Mouse (Mus musculus): ENCODE results near the gene Slc43a1. TPM values are rescaled to one million over a fixed set of nuclear protein-coding genes. Genes with fewer than 3 reads are reported as not detected.
"Not testable (repeated sequence)": the region's sequence is repeated elsewhere in the genome, so short reads cannot be mapped to it uniquely, and the experiment has no call there.

Slc43a1 gene
- total RNA-seq (2021), result 1 to 10 TPM; 7.7 to 8.4 TPM
- long read RNA-seq, experiment 1, partial matches to known transcripts, result 0 of 2 reads
- long read RNA-seq, experiment 1, other reads (novel, unspliced or antisense), result 1 of 2 reads
- long read RNA-seq, experiment 2, transcript Slc43a1-204 (15 exons, 3,089 nt), result major isoform, 5 of 10 reads
- long read RNA-seq, experiment 2, partial matches to known transcripts, result 0 of 10 reads
- long read RNA-seq, experiment 2, other reads (novel, unspliced or antisense), result 3 of 10 reads

DNA sequence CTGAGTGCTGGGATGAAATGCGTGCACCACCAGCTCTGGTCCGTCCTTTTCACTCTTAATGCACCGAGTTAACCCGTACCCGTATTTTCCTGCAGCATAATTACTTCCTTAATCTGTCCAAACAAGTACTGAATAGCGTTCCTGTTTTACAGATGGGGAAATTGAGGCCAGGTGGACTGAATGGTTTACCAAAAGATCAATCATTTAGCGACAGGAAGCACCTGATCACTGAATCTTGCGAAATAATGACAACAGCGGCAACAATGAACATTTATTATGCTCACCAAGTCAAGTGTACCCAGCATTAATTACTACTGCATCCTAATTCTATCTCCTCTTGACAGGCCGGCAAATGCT lies at the start of gene Slc43a1:
Slc43a1 (plus strand) TSS at position 258 of the 357 bp plus-strand sequence.
- no peak for DNase-seq

DNA sequence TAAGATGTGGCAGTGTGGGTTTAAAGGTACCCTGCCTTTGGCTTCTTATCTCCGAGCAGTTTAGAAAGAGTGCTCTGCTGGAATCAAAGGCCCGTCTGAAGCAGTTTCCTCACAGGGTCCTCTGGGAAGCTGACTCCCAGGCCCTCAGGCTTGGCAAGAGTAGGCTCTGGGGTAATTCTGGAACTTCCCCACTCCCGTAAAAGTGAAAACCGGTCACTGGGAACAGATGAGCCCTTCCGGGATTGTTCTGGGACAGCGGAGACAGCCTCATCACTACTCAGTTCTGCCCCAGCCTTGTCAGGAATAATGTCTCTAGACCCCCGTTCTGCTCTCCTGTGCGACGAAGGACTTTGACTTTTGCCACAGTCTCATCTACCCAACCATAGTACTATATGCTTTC lies 48.2 kb upstream of the Slc43a1 start:
- no peak for DNase-seq

DNA sequence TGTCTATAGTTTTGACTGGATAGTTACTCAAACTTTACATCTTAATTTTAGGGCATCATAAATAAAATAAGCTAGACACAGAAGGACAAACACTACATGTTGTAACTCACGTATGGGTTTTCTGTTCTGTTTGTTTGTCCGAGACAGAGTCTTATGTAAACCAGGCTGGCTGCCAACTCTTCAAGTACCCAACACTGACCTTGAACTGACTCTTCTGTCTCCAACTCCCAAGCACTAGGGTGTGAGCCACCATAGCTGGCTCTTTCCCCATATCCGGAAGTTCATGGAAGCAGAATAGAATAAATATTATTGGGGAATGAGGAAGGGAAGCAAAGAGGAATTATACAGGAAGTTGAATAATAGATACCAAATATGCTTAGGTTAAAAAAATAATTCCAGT lies 46.1 kb upstream of the Slc43a1 start:
- no peak for DNase-seq

DNA sequence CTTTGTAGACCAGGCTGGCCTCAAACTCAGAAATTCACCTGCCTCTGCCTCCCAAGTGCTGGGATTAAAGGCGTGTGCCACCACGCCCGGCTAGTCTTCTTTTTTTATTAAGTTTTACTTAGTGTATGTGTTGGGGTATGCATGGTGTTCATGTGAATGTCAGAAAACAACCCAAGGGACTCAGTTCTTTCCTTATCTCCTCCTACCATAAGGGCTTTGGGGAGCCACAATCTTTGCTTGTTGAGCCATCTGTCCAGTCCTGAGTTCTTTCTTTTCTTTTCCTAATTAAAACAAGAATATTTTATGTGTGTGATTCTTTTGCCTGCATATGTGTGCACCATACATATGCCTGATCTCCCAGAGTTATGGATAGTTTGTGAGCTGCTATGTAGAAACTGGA lies 45.5 kb upstream of the Slc43a1 start:
- DNase-seq, result no peak

DNA sequence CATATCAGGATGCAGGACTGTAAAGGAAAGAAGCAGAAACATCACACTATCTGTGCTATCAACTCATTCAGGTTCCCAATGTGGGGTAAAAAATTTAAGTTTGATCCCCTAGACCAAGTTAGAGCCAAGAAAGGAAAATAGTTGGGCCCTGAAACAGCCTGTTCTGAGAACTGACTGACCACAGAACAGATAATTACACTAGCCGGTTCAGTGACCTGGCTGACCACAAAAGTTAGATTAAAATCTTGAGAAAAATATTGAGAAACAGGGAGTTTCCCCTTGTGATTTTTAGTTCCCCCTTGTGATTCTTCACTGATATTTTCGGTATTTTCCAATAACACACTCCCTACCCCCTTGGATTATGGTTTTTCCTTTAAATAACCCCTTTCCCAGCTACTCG lies 44.8 kb upstream of the Slc43a1 start:
- DNase-seq, result no peak

DNA sequence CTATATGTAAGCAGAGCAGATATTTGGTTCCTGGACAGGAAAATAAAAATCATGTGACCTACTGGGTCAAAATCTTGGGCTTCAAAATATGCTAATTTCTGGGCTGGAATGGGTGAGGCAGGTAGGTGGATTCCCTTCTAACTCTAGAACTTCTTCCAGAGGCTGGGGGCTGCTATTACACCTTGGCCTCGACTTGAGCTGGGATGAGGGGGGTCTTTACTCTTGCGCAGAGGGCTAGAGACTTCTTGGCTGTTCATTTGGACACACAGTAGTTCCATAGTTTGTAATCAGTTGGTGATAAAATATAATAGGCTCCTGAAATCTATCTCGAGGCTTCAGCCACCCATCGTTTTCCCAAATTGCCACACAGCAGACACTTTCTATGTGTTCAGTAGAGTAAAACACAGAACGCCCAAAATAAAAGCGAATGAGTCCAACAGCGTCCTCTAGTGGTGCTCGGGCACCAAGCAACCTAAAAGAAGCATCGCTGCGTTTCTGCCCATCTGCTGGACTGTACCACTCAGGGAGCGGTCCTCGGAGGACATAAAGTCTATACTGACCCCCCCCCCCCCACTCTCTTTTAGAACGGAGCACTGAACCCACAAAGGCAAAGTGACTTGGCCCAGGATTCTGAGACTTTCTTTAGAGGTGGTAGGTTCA lies 40.7 kb upstream of the Slc43a1 start:
- peak; percentile 60 for DNase-seq

DNA sequence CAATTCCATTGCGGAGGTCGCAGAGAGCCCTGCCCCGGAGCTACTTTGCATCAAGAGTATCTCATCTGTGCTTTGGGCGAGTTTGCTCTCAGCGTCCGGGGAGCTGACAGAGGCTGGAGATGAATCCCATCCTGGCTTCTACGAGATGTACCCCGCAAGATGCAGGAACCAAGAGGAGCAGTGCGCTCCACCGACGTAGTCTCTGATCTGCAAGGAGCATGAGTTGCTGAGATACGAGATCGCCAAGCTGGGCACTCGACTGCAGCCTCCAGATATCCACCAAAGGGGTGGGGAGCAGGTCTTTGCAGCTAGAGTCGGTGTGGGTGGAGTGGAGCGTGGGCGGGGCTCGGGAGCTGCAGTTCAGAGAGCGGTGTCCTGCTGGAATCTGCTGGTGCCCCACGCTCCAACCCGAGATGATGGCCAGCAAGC lies 40.1 kb upstream of the Slc43a1 start, which contains the start of gene Ube2l6:
Ube2l6 (plus strand) TSS at position 336 of the 429 bp plus-strand sequence.
- peak; percentile 65 for DNase-seq

DNA sequence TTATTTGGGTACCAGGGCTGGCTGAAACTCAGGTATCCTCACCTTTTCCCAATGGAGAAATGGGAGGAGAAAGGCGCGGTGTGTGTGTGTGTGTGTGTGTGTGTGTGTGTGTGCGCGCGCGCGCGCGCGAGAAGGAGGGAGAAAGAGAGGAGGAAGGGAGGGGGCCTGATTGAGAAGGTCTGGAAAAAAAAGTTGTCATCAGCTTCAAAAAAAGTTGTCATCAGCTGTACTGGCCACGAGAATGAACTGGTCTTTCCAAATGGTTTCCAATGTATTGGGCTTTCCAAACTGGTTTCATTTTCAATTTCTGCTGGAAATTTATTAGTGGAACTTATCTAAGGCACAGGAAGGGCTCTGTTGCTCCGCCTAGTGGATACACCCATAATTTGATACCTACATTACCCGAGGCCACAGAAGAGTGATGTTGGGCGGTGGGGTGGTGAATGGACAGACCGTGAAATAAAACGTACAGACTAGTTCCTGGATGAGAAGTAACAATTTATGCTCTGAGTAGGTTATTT lies 39.5 kb upstream of the Slc43a1 start:
- DNase-seq, result peak; percentile 48

DNA sequence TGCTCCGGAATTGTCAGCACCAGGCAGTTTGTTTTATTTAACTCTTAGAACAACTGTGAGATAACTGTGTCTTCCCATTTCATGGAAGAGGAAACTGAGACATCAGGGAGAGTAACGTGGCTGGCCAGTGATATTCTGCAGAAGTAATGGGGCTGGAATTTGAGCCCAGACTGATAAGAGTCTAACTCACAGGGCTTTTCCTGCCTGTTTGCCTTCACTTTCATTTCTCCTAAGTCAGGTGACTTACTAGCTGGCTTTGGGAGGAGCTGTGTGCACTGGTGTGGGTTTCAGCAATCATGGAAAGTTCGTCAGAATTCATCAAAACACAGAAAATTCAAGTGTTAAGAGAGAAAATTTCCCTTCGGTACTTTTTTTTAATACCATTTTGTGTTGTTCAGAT lies 38.3 kb upstream of the Slc43a1 start:
- no peak for DNase-seq

DNA sequence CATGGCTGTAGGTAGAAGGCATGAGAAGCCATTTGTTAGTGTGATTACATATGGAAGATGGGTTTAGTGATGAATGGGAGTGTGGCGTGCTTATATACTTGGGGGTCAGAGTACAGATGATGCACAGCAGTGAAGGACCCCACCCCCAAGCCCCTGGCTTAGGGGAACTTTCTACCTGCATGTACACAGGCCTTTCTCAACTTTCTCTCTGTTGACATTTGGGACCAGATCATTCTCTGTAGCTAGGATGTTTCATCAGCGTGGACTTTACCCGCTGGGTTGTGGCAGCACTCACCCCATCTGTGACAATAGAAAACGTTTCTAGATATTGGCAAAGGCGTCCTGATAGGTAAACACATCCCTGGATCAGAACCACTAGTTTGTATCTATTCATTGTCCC lies 37.4 kb upstream of the Slc43a1 start:
- not testable (repeated sequence) for DNase-seq

DNA sequence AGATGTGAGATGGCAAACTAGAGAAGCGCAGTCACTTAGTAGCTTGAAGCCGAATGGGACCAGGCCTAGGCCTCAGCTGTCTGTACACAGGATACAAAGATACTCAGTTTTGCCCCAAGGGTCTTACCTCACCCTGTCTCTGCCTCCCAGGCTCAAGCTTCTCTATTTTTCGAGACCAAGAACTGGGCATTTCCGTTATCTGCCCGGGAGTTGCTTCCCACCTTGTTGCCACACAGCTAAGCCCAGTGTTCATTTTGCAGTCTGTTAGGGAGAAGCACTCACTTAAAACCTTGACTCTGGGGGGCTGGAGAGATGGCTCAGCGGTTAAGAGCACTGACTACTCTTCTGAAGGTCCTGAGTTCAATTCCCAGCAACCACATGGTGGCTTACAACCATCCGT lies 34.7 kb upstream of the Slc43a1 start:
- DNase-seq, result no peak

DNA sequence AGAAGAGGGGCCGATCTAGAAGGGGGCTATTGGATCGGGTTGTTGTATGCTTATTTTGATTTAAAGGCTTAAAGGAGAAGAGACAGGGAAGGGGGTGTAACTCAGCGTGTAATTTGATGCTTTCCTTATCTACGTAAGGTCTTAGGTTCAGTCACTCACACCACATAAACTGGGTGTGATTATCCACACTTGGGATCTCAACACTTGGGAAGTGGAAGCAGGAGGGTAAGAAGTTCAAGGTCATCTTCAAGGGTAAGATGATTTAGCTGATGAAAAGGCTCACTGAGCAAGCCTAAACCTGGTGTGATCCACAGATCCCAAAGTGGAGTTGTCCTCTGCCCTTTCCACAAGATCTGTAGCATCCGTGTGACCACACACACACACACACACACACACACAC lies 32.1 kb upstream of the Slc43a1 start:
- DNase-seq, result no peak

DNA sequence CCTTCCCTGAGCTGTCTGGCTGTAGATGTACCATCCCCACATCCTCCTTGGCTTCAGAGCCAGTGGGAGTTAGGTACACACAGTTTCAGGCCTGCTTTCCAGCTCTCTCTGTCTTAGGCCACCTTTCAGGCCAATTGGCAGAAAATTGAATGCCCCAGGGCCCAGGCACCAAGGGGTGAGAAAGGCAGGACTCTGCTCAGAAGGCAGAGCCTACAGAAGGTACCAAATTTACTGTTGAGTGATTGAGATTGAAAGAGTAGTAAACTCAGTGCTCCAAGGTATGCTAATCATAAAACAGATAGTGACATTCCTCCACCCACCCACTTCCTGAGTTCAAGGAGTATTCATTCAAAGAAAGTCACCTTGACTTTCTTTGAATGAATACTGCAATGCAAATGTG lies 29.3 kb upstream of the Slc43a1 start:
- DNase-seq, result no peak

DNA sequence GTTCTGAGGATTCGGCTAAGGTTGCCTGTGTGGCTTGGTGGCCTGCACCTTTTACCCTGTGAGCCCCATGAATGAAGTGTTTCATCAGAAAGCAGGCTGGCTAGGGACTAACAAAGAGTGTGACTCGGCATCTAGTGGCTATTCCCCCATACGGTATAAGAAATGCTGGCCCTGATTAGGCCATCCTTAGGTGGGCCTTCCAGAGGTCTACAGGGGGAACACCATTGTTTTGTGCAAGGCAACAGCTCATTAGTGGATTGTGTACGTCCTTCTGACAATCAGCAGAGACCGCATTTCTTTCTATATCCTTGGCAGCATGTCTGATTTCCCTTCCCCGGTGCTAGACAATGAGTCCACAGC lies 28.1 kb upstream of the Slc43a1 start:
- no peak for DNase-seq

DNA sequence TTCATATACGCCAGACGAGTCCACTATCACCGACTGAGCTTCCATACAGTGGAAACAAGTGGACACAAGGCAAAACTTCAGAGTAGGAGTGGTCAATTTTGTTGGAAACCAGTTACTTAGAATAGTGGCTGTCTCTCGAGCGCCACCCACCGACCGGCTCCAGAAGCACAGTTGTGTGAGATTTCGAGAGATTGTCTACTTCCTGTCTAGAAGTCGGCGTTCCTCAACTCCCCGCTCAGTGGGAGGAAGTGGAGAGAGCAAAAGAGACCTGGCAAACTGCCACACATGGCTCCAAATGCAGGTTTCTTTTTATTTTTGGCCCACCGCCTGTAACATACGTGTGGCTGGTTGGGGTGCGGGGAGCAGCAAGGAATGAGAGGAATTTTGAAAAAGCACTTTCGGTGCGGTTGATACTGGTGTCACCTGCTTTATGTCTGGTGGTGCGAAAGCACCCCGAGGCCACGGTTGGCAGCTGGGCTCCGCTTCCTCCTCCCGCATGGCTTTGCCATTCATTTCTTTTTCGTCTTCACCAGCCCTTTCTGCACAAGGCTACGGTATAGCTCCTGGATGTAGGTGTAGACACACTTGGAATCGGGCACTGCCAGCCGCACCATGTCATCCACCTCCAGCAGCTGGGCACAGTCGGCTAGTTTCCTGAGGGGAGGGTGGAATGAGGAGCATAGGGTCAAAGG lies 27.6 kb upstream of the Slc43a1 start:
- peak; percentile 71 for DNase-seq

DNA sequence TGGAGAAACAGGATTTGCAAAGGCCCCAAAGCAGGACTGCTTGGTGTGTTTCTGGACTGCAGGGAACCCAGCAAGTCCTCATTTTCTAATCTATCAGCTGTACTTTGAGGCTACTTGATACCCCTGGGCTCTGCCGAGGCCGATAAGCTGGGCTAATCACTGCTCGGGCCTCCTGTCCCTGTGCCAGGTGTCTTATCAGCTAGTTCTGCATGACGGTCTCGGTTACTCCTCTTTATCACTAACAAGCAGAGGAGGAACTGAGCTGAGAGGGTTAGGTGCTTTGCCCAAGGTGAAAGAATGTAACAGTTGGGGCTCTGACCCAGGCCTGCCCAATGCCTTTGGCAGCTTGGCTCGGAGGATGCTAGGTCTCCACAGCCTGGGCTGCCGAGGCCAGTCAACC lies 26.8 kb upstream of the Slc43a1 start:
- DNase-seq, result no peak

DNA sequence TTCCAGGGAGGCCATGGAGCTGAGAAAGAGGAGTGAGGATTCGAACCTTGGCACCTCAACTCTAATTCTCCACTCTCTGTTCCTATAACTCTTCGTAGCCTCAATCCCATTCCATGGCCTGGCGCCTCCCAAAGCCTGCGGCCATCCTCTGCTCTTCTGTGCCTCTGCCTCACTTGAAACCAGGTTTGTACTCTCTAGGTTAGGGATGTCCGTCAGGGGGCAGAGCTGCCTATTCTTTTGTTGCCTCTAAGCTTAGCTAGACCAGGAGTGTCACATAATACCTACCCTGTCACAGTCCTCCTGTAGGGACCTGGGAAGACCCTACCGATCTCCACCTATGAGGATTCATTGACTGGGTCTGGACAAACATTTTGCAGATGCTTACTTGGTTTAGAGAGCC lies 26.0 kb upstream of the Slc43a1 start:
- DNase-seq, result no peak

DNA sequence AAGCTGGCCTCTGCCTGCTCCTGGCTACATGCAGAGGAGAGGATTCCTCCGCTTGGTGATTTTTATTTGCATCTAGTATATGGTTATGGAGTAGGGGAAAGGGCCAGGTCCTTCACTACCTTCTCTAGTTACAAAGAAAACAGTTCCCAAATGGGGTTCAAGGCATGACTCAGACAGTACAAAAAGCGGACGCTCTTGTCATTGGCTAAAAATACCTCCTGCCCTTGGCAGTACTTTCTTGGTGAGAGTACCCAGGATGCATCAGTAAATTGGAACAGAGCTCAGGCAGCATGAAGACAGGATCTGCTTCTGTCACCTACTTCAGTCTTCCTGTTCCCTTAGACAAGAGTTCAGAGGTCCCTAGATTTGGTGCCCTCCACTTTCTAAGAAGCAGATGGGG lies 18.8 kb upstream of the Slc43a1 start:
- DNase-seq, result peak; percentile 41

DNA sequence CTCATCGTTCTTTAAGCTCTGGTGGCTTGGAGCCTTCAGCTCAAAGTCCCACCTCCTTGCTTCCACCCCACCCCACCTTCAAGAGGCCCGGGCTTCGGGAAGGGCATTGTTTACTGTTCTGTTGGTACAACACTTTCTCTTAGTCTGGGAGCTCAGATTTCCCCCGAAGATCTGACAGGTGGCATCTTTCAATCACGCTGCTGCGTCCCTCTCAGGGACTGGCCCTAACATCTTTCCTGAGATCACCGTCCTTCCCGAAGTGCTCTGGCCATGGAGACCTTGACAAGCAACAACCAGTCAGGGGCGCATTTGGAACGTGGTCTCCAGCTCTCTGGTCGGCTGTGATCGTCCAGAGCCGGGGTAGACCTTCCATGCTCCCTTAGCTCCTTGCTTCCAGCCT lies 16.1 kb upstream of the Slc43a1 start, which contains the start of gene Smtnl1:
Smtnl1 (minus strand) TSS at position 101 of the 400 bp plus-strand sequence.
- no peak for DNase-seq

DNA sequence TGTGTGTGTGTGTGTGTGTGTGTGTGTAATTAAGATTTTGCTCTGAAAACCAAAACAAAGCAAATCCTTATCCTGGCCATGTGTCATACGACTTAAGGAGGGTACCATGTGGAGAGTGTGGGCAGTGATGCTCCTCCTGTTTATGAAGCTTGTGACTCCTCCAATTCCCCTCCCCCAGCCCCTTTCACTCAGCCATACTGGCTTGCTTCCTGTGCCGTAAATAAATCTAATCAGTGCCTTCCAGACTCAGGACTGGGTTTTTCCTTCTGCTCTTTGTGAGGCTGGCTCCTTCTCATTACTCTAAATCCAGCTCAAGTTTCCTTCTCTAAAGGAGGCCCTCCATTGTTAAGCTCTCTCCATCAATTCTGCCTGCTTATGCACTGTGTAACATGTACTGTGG lies 15.4 kb upstream of the Slc43a1 start:
- no peak for DNase-seq

DNA sequence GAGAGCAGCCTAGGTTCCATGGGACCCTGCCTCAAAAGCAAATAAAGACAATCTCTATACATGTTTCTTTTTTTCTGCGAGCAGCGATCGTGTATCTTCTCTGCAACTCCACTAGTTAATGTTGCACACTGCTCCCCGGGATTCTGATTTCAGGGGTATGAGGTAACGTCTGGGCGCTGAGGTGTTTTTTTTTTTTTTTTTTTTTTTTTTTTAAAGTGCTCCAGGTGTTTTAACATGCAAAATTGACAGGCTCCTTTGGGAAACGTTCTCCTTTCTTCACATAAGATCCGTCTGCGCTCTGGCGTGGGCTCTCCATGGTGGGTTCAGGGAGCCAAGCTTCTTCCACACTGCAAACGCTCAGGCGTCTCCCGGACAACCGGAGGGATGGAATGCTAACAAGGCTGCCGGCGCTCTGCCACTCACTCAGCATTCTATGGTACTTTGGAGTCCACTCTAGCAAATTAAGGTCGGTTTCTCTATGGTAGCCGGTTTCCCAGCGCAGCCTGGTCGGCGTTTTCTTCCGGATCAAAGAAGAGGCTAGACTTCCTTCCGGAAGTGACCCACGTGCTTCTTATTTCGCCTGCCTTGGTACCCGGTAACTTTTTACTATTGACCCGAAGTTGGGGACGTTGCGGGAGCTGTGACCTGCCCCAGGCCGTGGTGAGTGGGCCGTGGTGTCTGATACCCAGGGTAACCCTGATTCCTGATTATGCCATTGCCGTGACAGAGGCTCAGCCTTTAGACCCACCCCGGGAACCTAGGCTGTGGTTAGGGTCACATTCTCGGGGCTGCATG lies 12.0 kb upstream of the Slc43a1 start, which contains the start of gene Timm10:
Timm10 (plus strand) TSS at position 510 of the 795 bp plus-strand sequence.
- peak; percentile 87 for DNase-seq

DNA sequence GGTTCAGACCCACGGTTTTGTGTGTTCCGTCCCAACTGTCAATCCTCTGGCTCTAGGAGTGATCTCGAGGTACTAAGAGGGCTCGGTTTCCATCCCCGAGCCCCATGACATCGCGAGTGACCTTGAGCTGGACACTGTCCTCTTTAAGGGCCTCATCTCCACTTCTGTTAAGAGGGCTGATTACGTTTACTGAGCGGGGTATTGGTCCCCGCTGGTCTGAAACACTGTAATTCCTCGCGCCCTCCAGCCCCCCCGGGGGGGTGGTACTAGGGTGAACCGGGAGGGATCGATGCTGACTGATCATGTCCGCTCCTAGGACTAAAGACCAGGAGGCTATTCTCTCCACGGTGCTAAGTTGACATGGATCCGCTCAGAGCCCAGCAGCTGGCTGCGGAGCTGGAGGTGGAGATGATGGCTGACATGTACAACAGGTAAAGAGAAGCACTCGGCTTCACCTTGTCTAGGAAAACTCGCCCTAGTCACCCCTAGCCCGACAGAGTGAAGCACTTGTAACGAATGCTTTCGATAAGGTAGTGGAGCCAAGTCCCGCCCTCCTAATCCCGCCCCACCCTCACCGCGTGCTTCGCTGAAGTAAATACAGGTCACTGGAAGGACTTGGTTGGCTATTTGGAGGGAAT lies 11.2 kb upstream of the Slc43a1 start:
- no peak for DNase-seq
